Mouse (Mus musculus) gastrocnemius, postnatal 4 days (tissue): ENCODE measurements around the gene Stn1. TPM values are rescaled to one million over a fixed set of nuclear protein-coding genes. Genes with fewer than 3 reads are reported as not detected.

ENCODE experiments used
- DNase-seq, 2 experiments: peaks; one replicate each; pipeline ENCODE4 v3.0.0; 2021 to 2022; ENCODE audit warnings: low spot score in 2 of 2, mixed read lengths in 2 of 2
- total RNA-seq, 2 experiments: library from RNA; stranded (reverse); gene quantifications; 2 replicates each; pipeline ENCODE4 v1.2.3; 2021

Gene Stn1
- total RNA-seq, 2 experiments from 2014 or later = 19.9 to 23.7 TPM

DNA sequence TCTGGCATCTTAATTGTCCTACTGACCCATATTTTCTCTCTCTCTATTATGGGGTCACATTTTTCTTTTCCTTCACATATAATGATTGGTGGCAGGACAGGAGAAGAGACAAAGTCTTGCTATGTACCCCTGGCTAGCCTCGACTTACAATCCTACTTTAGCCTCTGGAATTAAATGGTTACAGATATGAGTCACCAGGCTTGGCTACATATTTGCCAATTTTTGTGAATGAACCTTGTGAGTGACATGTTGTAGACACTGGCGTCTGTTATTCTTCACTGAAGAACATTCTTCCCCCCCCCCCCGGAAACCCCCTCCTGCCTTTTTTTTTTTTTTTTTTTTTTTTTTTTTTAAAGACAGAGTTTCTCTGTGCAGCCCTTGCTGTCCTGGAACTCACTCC is 54.0 kb downstream of the Stn1 start:
- no peak for DNase-seq

DNA sequence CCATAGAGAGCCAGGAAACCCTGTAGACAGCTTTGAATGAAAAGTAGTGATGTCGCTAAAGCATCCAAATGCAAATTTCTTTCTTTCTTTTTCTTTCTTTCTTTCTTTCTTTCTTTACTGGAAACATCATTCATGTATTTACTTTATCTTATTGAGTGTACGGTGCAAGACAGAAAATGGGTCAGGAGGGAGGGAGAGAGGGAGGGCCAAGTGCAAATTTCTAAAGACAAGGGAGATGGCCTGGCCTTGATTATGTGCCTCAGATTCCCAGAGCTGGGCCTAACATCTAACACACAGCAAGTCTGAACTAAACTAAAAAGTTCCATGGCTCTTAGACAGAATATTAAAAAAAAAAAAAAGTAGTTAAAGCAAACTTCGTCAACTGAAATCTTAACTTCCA is 63.9 kb downstream of the Stn1 start:
- no peak for DNase-seq

DNA sequence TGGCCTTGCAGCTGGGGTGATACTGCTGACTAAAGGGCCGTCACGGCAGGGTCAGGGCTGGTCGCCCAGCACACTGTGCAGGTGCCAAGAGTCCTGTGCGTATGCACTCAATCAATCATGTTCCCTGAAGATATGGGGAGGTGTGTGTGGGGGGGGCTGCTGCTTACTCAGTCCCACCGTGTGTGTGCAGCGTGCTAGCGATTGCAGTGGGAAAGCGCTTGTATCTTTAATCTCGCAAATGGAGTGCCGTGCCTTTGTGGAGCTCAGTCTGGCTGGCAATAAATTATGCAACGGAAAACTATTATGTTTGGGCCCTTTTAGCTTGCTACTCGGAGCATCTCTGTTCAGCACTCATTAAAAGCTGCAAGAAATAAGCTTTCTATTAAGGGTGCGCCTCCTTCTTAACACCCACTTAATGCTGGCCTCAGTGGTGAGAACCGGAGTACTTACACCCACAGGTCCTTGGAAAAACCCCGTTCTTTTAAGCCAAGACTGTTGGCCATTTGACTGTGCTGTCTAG is 64.4 kb downstream of the Stn1 start:
- DNase-seq = no peak

DNA sequence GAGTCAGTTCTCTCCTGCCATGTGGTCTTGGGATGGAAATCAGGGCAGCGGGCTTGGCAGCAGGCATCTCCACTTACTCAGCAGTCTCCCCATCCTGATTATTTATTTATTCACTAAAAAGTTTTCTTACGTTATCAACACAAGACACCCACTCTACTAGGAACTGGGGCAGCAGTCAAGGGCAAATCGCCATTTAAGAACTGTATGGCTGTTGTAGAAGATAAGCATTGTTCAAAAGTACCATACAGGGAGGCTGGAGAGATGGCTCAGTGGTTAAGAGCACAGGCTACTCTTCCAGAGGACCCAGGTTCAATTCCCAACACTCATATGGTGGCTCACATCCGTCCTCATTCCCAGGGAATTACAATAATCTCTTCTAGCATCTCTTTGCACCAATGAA is 65.5 kb downstream of the Stn1 start:
- no peak for DNase-seq

DNA sequence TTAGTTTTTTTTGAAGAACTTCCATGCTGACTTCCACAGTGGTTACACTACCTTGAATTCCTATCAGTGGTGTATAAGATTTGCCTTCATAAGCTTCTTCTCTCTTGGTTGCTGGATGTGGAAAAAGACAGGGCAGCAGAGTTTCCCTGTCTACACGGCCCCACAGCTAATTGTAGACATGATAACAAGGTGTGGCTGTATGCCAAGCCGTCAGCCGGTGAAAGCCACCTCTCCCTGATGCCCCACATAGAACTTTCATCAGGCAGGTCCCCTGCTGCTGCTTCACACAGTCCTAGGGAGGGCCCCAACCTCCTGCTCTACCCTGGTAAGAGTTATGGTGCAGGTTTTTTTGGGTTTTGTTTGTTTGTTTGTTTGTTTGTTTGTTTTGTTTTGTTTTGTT is 68.6 kb downstream of the Stn1 start:
- DNase-seq = no peak

DNA sequence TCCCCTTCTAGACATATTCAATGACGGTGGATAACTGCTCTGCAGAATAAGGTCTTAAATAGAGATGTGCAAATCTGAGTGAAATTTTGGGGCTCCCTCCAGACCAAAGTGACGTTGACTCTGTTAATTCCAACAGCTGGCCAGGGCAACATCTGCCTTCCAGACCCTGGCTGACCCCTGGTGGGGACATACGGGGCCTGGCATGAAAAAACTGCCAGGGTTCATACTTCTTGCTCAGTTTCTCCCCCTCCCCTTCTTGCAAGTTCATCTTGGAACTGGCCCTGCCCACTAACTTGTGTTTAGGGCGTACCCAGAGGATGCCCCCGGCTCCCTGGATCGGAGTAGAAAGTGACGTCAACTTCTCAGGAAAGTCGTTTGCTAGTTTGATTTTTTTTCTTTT is 70.5 kb downstream of the Stn1 start:
- DNase-seq = no peak

DNA sequence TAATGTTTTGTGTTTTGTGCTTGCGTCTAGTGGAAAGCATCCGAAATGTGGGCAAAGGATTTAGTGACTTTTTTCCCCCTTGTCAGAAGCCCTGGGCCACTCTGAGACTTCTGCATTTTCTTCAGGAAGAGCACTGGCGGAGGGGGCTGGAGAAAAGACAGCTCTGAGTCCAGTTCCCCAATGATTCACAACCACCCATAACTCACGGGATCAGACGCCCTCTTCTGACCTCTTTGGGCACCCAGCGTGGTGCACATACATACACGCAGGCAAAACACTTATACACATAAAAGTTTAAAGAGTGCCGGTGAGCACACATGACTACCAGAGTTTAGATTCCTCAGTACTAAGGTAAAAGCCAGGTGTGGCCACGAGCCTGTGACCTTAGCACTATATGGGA is 71.8 kb downstream of the Stn1 start:
- no peak for DNase-seq

DNA sequence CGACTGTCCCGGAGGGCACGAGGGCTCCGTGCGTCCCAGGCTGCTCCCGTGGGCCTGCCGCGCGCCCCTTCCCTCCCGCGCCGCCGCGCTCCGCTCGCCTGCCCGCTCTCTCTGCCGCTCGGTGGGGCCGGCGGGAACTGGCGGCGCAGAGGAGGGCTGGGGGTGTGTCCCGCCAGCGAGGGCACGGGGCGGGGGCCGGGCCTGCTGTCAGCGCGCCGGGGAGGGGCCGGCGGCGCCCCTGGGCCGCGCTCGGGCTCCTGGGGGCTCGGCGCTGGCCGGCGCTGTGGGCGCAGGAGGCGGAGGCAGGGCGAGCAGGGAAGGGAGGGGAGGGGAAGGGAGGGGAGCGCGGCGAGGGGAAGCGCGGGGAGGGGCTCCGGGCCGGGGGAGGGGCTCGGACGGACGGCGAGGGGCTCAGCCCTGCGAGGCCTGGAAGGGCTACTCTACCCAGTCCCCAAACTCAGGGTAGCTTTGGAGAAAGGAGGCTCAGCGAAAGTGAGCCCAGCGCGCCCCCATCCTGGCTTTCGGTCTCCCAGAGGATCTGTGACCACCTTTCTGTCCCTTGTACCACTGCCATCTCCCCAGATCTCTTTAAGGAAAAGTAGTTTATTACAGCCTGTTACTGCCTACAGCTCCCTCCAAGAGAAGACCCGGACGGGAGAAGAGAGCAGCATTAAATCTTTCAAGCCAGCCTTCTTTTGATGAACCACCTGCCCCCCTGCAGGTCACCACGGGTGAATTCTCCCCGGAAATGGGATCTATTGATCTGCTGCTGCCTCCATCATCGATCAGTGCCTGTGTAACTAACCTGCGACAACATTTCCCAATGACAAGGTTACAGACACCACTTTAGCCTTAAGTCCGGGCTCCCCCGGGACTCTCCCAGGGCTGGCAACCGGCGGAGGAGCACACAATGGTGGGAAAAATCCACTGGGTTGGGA is 72.7 kb downstream of the Stn1 start, which contains the start of gene Sh3pxd2a:
Sh3pxd2a (minus strand) TSS at position 98 of the 938 bp plus-strand sequence.
- peak; percentile 56 to 72 for DNase-seq

DNA sequence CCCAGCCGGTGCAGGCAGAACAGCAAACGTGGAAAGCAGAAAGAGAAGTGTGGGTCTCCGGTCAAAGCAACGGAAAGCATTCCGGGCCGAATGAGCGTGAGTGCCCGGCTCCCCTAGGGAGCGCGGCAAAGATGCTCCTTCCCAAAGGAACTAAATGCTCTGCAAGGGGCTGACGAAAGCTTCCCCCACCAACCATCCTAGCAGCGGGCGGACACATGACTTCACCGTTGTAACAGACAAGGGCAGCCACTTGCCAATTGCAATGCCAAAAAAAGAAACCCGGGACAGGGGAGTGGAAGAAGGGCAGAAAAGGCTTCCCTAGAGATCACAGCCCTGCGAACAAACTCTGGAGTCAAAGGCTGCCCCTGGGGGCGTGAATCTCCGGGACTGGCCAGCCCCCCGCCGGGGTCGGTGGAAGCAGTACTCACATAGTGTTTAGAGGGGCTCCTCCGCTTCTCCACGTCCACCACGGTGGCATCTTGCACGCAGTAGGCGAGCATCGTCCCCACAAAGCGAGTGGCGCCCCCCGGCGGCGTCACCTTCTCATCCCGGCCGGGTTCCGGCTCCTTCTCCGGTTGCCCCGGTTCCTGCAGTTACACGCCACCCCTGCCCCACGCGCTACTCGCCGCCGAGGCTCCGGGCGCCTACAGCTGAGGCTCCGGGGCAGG is 73.5 kb downstream of the Stn1 start:
- peak; percentile 78 to 89 for DNase-seq

DNA sequence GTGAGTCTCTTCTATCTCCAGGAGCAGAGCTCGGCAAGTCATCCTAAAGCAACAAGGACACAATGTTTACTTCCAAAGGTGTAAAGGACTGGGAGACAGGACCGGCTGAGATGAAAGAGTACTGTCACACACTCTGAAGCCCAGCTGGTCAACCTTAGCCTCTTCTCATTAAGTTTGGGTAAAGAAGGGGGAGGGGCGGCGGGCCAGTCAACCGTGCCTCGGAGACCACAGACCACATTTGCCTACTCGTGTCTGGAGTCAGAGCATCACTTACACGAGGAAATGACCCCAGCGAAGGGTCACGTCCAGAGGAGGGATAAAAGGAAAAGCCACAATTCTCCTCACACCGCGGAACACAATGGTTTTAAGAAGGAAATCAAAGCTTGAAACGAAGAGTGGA is 74.1 kb downstream of the Stn1 start:
- DNase-seq = no peak

DNA sequence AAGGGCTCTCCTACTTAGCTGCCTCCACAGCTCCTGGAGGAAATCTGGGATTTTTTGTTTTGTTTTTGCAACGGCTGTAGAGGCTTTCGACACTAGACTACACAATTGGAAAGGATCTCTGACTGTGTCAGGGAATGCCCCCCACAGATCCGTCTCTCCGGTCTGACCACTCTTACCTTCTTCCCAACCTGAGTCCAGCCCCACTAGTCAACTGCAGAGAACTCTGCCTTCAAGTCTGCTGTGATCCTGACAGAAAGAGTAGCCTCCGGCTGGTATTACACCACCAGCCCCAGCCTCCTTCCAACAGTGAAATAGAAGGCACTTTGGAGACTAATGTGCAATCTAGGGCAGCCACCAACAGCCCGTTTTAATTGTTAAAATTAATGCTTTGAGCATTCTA is 74.6 kb downstream of the Stn1 start:
- no peak for DNase-seq

DNA sequence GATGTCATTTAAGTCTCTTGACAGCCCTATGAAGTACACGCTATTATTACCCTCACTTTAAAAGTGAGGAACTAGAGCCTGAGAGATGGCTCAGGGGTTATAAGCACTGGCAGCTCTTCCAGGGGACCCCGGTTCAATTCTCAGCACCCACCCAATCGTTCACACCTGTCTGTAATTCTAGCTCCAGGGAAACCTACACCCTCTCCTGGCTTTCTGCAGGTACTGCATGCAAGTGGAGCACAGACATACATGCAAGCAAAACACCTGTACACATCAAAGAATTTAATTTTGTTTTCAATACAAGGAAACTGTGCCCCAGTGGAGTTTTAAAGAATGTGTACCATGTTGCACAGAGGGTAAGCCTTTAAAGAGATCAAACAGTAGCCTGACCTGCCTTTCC is 75.5 kb downstream of the Stn1 start:
- DNase-seq = no peak

DNA sequence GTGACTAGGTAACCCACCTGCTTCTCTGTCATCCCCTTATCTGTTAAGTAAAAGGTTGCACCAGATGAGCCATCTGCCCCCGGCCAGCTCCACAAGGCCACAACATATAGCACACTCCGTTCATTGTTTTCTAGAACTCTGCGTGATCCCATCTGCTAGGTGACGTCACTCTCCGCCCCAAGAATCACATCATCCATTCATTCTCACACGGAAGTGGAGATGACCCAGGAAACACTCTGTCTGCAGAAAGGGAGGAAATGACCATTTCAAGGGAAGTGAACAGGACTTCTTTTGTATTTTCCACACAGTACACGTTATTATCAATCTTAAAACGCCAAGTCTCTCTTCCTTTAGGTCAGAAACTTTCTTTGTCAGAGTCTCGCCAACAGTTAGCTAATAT is 75.9 kb downstream of the Stn1 start:
- DNase-seq = no peak

DNA sequence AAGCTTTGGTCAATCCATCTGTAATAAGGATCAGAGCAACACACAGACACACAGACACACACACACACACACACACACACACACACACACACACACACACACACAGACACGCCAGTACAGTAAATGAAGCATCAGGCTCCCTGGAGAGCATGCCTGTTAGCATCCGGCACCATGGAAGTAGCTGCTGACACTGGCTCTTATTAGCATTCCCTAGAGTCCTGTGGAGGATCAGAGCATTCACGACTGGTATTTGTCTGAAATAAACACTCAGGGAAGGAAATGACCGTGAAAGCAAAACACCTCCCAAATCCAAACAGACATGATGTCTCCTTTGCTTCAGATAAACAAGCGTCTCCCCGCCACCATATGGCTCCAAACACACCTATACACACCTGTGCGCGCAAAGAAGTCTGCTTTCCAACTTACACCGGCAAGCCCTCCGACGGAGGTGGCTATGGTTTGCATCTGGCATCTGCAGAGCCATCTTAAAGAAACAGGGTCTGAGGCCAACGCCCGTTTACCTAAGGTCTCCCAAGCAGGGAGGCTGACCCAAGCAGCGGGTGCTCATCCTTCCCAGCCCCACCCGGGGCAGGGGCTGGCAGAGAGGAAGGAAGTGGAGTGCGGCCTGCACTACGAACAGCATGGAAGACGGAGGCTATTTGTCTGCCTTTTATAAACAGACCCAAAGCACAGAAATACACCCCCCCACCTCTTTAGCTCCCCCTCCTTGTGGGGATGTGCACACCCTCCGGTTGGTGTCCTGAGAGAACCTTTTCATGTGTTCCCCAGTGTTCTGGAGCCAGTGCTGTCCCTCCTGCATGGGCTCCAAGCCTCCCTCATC is 77.0 kb downstream of the Stn1 start:
- DNase-seq = no peak

DNA sequence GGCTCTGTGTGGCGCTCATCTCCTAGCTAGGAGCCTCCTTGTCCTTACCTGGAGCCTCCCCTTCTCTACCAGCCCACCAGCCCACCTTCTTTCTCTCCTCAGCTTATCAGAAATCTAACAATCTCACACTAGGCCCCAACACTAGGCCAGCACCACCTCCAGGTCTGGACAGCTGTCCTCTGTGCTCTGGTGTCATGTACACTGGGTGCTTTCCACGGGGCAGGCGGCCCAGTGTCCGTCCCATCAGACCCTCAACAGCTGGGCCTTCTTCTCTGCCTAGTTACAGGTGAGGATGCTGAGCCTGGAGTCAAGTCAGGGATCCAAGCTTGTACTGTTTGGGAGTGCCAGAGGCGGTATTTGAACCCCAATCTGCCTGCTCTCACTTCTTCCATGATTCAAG is 78.1 kb downstream of the Stn1 start:
- no peak for DNase-seq

DNA sequence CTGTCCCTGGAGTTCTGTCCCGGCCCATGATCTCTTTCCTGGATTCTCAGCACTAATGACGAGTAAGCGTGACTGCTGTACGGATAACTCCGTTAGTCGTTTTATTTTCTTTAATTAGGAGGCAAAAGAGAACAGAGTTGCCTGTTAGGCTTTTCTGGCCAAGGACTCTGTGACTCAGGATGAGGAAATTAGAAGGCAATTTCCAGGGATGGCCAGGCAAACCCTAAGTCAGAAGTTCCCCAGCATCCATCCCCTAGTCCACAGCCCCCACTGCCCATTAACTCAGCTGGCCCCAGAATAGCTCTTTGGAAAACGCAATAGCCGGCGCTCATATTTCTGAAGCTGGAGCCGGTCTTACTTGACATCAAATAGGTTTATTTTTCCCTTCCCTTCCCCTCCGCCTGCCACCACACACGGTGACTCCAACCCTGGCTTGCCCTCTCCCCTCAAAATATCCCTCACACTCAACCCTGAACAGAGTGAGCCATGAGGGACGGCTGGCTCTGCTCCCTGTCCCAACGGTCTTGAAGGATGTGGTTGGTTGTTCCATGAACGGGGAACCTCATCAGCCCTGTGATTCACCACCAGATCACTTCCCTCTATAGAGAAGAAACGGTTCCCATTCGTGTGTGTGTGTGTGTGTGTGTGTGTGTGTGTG is 78.7 kb downstream of the Stn1 start:
- no peak for DNase-seq

DNA sequence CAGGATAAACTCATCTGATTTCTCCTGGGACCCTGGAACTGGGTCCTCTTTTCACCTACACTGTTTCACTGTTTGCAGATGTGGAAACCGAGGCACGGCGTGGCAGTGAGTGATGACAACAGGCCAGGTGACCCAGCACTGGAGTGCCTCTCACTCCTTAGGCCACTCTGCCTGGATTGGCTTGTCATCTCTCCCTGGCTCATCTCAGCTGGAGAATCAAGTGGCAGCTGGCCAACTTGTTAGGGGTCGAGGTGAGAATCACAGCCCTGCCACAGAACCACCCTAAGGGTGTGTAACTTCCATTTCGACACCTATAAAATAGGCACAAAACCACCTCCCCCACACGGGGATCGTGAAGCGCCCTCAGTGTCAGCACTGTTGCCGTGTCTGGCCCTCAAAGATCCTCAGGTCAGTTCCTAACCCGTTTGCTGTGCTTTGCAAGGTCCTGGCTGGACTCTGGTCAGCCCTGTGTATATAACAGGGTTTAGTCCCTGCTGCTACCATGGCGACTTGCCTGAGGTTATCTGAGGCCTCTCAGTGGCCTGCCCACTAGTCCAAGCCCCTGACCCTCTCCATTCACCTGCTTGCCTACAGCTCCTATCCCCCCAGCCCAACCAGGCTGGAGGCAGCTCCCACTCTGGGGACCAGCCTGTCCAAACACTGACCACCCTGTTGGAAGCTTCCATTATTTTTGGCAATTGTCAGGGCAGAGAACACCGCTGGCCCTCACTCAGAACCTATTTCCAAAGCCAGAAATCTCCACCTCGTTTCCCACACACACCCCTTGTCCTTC is 79.4 kb downstream of the Stn1 start:
- no peak for DNase-seq

DNA sequence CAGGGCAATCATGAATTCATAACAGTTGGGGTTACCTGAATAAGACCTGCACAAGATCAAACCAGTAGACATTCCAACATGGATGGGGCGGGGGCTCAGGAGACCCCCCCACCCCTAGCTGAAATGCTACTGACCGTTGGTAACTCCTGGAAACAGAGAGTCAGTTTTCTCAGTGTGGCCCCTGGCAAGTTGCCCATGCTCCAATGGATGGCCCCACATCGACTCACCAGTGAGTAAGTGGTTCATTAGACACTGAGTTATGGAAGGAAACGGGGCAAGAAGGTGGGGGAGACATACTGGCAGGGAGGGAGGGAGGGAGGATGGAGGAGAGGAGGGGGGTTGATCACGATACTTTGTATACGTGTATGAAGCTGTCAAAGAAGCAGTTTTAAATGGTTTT is 81.3 kb downstream of the Stn1 start:
- DNase-seq = no peak

DNA sequence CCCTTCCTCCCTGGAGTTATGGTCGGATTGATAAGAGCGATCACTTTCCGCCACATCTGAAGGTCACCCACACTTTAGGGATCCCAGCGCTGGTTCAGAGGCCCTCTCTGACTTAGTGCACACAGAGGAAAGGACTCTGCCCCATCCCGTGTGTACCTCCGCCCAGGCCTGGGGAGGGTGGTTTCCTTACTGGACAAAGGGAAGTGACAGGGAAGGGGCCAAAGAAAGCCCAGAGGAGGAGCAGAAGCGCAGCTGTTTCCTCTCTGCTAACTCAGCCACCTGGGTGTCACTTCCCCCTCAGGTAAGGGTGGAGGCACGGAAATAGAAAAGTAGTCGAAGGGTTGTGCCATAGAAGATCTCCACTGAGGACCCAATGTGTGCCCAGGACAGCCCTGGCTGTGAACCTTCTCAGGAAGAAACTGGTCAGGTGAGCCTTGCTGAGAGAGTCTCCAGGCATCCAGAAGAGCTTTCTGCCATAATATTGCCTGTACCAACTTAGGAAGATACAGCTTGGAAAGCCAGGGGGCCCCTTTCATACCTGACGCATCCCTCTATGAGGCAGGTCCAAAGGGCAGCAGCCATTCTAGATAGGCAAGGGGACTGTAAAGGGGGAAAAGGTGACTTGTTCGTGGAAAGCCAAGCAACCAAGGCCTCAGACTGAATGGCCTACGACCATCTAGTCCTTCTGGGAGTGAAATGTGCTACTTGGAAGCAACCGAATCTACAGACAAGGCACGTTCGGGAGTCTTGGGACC is 82.1 kb downstream of the Stn1 start:
- no peak for DNase-seq
